Mouse (Mus musculus): Measurements from ENCODE around the gene Hnrnpk.
"Not testable (repeated sequence)": the region's sequence is repeated elsewhere in the genome, so short reads cannot be mapped to it uniquely, and the experiment has no call there.

The Hnrnpk gene

DNA sequence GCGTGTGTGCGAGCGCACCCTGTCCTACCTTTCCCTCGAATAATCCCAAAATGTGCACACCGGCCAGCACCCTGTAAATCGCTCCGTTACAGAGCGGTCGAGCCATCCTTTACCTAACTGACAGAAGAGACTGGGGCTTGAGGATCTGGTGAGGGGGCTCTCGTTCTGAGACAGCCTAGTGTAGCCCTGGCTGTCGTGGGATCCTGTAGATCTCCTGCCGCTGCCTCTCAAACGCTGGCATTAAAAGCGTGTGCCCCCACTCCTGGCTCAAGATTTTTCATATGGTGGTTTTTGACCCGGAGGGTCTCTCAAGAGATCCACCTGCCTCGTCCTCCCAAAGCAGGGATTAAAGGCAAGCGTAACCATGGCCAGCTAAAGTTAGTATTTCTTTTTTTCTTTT lies at the start of gene Hnrnpk:
Gene Hnrnpk (minus strand): TSS at position 101 of the 400 bp plus-strand sequence.
- not testable (repeated sequence) for DNase-seq

- no peak for DNase-seq
These were observed 49.1 kb upstream of the Hnrnpk start for GRCm38 (mm10) chr13:58452246-58452645.

DNA sequence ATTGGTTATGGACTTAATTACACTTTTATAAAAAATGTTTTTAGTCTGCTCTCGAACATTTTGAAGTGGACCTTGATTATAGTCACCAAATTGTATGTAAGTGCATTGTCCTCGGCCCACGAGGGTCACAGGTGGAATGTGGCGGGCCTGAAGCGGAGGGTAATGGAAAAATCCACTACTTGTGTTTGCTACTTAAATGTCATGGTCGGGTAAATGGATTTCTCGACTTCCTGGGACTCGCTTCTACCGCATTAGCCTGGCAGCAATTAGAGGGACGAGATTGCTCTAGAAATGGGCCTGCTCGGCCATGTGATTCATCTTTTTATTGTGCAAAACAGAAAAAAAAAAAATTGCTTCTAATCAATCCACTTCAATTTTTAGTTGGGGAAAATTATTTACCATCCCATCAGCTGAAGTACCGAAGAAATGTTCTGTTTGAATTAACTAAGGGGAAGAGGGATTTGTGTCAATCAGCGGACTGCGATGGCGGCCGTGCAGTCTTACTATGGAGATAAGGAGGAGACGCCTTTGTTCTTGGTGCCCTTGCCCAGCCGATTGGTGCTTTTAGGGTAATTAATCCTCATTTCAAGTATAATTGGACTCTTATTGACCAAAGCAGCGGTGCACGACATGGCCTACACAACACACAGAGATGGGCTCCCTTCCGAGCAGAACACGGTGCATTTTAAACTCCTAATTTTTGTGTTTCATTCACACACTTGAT lies 47.5 kb upstream of the Hnrnpk start:
- no peak for DNase-seq

DNA sequence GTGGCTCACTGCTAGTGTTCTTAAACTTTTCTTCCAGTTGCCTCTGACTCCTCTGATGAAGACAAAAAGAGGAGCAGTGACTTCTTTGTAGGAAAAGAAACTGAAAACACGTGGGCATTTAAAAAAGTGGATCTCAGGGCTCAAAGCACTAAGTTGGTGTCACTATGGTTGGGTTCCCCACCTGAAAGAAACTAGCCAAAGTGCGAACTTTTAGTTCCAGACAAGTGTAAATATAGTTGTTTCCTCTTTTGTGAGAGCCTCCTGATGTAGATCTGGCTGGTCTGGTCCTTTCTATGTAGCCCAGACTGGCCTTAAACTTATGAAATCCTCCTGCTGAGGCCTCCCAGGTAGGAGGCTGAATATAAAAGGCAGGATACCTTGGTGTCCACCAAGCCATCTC lies 43.4 kb upstream of the Hnrnpk start:
- no peak for DNase-seq

DNA sequence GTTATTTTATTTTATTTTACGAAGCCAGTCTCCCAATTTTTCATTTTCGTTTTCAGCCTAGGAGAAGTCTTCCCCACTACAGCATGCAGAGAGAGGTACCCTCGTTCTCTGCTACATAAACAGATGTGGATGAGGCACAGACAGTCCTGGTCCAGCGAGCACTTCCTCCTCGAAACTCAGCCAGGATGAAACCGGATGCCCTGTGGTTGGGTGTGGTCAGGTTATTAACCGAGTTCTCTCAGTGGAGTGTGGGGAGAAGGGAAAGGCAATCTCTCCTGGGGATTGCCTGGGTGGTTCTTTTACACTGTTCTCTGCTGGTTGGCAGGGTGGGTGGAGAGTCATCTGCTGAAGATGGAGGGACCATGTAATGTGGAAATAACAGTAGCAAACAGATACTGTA lies 40.6 kb upstream of the Hnrnpk start:
- DNase-seq, result no peak

DNA sequence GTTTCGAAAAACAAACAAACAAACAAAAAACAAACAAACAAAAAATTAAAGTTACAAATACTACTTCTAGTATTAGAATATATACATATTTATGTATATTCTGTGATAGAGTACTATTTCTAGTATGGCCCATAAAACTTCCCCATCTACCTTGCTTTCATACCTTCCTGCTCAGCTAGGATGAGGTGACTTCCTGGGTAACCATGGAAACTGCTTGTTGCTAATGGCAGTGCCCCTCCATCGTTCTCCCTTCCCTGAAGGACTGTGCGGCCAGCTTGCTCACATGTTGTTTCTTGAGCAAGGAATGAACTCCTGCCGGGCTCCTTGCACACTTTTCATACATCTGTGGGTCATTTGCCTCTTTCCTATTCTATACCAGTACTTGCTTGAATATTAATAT lies 40.2 kb upstream of the Hnrnpk start:
- DNase-seq, result no peak

- no peak for DNase-seq
These were observed 36.6 kb upstream of the Hnrnpk start for GRCm38 (mm10) chr13:58439716-58440115.

DNA sequence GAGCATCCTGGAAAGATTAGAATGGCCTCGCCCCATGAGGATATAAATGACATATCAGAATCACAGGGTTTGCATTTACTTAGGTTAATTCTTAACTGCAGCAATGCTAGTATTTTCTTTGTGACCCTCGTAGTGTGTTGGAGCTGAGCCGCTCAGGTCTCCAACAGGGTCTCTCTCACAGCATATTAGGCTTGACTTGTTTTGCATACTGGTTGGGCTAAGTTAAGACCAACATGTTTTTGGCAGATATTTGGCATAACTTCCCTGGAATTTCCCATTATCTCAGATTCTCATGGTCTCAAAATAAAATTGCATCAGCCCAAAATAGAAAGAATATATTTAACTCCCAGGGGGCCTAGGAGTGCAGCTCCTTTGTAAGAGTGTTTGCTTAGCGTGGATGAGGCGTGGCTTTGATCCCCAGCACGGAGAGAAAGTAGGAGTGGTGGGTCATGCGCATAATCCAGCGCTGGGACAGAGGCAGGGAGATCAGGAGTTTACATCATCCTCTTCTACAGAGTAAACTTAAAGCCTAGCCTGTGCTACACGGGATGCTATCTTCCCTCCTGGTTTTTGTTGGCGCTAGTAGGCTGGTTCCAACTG lies 20.0 kb upstream of the Hnrnpk start:
- DNase-seq, result no peak

DNA sequence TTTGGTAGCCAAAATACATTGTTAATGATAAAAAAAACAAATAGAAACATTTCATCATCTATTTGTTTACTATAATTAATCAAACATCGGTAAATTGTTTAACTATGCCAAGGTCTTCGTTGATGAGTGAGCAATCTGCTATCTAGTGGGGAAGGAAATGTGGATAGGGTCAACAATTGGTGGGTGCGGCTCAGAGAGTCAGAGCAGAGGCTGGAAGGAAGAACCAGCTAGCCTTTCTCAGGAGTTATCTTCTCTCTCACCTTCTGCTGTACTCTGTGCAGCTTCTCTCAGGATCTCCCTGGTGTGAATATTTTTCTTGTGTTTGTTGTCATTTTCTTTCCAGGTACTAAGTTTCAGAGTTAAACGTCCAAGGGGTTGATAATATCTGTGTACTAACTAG lies 19.1 kb upstream of the Hnrnpk start:
- no peak for DNase-seq

DNA sequence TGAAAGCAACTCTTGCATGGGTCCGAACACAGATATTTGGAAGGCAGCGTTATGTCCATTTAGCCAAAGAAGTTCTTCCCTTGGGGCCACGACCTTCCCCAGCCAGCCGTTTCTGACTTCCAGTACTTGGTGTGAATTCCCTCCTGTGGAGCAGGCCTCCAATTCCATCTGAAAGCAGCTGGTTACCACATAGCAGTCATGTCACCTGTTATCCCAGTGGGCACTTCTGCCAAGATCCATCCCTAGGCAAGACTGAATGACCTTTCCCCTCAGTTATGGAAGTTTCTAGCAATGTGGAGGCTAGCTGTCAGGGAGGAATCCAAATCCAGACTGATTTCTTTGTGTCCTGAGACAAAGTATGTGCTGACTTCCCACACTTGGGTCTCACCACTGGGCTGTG lies 17.9 kb upstream of the Hnrnpk start:
- DNase-seq, result no peak

- no peak for DNase-seq
These were observed 16.1 kb upstream of the Hnrnpk start for GRCm38 (mm10) chr13:58419266-58419665.

GRCm38 (mm10) chr13:58418656-58419055 lies 15.5 kb upstream of the Hnrnpk start:
- DNase-seq, result no peak

- no peak for DNase-seq
These were observed 12.7 kb upstream of the Hnrnpk start for GRCm38 (mm10) chr13:58415838-58416237.

GRCm38 (mm10) chr13:58415374-58415773 lies 12.2 kb upstream of the Hnrnpk start:
- DNase-seq, result no peak

DNA sequence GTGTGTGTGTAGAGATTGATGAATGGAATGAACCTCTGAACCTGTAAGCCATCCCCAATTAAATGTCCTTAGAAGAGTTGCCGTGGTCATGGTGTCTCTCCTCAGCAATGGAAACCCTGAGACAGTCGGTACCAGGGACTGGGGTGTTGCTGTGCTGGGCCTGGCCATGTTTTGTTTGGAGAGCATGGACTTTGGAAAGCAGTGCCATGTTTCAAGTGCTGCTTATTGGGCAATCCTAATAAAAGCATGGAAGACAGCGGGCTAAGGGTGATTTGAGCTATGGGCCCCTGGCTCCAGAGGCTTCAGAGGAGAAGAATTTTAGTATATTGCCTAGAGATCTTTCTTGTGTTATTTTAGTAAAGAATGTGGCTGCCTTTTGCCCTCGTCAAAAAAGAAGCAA lies 7.9 kb upstream of the Hnrnpk start:
- DNase-seq, result no peak

- no peak for DNase-seq
These were observed 416 bp downstream of the Hnrnpk start for GRCm38 (mm10) chr13:58402744-58403110.

GRCm38 (mm10) chr13:58402003-58402743 lies 970 bp downstream of the Hnrnpk start, which contains the start of gene Rmi1:
Rmi1 (plus strand) TSS chr13:58402248.
- peak; percentile 98 to 99 for DNase-seq

GRCm38 (mm10) chr13:58401135-58402002 lies 1.8 kb downstream of the Hnrnpk start:
- peak; percentile 68 to 79 for DNase-seq

DNA sequence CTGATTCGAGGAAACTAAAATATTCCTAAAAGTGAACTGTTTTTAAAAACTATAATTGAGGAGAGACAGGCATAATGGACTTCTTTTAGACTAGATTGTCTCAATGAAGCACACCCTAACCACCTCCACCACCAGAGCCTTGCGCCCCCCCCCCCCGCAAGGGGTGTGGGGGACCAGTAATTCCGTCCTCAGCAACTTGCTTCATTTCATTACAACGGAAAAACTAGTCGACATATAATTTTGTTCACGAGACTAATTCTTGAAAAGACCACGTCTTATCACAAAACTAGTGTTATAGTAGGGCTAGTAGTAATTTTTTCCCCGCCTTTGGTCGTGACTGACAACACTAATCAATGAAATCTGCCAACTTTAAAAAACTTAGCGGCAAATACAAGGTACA lies 2.6 kb downstream of the Hnrnpk start:
- no peak for DNase-seq

DNA sequence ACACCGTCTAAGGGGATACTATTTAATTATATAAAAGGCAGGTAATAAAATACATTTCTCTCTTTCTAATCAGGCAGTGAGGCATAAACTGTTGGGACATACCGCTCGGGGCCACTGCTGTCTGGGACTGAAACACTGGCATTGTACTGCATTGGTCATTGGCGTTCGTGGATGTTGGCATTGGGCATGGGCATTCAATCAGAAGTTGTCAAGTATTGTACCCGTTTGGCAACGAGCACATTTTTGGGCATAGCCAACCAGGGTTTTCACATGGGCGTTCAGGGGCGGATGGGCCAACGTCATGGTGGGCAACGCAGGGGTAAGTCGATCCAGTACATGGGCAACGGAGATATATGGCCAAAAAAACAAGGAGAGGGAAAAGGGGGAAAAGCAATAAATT lies 5.5 kb downstream of the Hnrnpk start:
- DNase-seq, result no peak

DNA sequence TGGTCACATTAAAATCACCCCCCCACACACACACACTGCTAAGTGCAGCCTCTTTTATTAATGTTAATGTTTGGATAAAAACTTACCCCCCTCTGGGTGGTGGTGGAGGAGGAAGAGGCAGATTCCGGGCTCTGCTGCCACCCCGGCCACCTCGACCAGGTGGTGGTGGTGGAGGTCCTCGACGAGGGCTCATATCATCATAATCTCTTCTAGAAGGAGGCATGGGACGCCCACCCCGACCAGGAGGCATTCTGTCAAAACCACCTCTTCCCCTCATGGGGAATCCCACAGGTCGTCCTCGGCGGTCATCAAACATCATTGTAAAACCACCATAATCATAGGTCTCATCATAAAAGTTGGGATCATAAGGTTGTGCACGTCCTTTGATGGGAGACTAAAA lies 8.8 kb downstream of the Hnrnpk start:
- not testable (repeated sequence) for DNase-seq

- no peak for DNase-seq
These were observed 13.7 kb downstream of the Hnrnpk start for GRCm38 (mm10) chr13:58389324-58389951.

- DNase-seq, result no peak
These were observed 14.8 kb downstream of the Hnrnpk start for GRCm38 (mm10) chr13:58388379-58388778.
